Mouse (Mus musculus) brain, embryonic 14.5 days (tissue): ENCODE data around the gene Map3k7cl.

Experiments
- CTCF ChIP-seq: fragments of 200-500 bp; IDR thresholded peaks from 2 replicates; pipeline ENCODE4 v1.5.1; 2012; ENCODE audit warnings: inconsistent platforms, mild to moderate bottlenecking, moderate library complexity, borderline replicate concordance; ENCODE audit not compliant: insufficient read depth, insufficient read length; ENCODE audit errors: extremely low read depth
- POLR2A ChIP-seq: fragments of 200-500 bp; IDR thresholded peaks from 2 replicates; pipeline ENCODE4 v1.6.1; 2012; ENCODE audit warnings: mild to moderate bottlenecking, inconsistent platforms, borderline replicate concordance; ENCODE audit not compliant: poor library complexity, insufficient read depth, insufficient read length, severe bottlenecking; ENCODE audit errors: extremely low read depth

GRCm38 (mm10) chr16:87611420-87611819, 58.3 kb downstream of the Map3k7cl start:
- TF ChIP-seq CTCF (no peak), POLR2A (no peak)
